Mouse (Mus musculus) small intestine, adult 2 months (tissue): ENCODE measurements at regions not wholly inside any gene's neighbourhood (a gene's known extent, or its start where the extent isn't known, plus 50 kb on each side); places are given as distances from the start of the nearest gene placed in this dataset.
"Not testable (repeated sequence)": the region's sequence is repeated elsewhere in the genome, so short reads cannot be mapped to it uniquely, and the experiment has no call there.

ENCODE experiments used
- H3K27ac ChIP-seq: fragments of 200-500 bp; 2 replicates; pipeline ENCODE4 v1.5.1; 2012; ENCODE audit warnings: low read depth, low read length, control low read depth, inconsistent platforms; ENCODE audit not compliant: insufficient read depth
- H3K27me3 ChIP-seq: fragments of 200-500 bp; 2 replicates; pipeline ENCODE4 v1.6.1; 2012; ENCODE audit warnings: mild to moderate bottlenecking, moderate library complexity, low read length, inconsistent platforms; ENCODE audit not compliant: control insufficient read depth, insufficient read depth
- H3K36me3 ChIP-seq: fragments of 200-500 bp; 2 replicates; pipeline ENCODE4 v1.6.1; 2012; ENCODE audit warnings: mild to moderate bottlenecking, low read length, control low read depth, inconsistent platforms; ENCODE audit not compliant: control insufficient read depth, insufficient read depth
- H3K4me1 ChIP-seq: fragments of 200-500 bp; 2 replicates; pipeline ENCODE4 v1.6.1; 2012; ENCODE audit warnings: low read length, inconsistent platforms, mixed read lengths; ENCODE audit not compliant: control insufficient read depth, insufficient read depth, insufficient read length
- H3K4me3 ChIP-seq: fragments of 200-500 bp; 2 replicates; pipeline ENCODE4 v1.5.1; 2012; ENCODE audit warnings: low read depth, mild to moderate bottlenecking, control low read depth, inconsistent platforms, low read length, moderate library complexity
- CTCF ChIP-seq: fragments of 200-500 bp; IDR thresholded peaks from 2 replicates; pipeline ENCODE4 v1.5.1; 2012; ENCODE audit warnings: low read depth, mild to moderate bottlenecking, control low read depth, inconsistent platforms, low read length, moderate library complexity, mixed read lengths; ENCODE audit not compliant: insufficient replicate concordance, insufficient read length; ENCODE audit errors: extremely low read depth
- POLR2A ChIP-seq: fragments of 200-500 bp; IDR thresholded peaks from 2 replicates; pipeline ENCODE4 v1.6.1; 2012; ENCODE audit warnings: low read depth, mild to moderate bottlenecking, control low read depth, inconsistent platforms, low read length, moderate library complexity
- WGBS: fragments of 180-500 bp; shearing (Covaris S2); methylation state at CpG from one replicate; pipeline ENCODE4 v1.1.7; 2018; 5-methylcytosine and 5-hydroxymethylcytosine counted together

- Histone ChIP-seq H3K4me3 (no peak overlapping the region), H3K4me1 (no peaks in the 10 kb centered on the region), H3K36me3 (no peaks in the 10 kb centered on the region), H3K27me3 (no peaks in the 10 kb centered on the region), H3K27ac (no peak overlapping the region)
- TF ChIP-seq POLR2A (no peak), CTCF (no peak)
These were observed 88.7 kb upstream of the Gucy1a1 start for GRCm38 (mm10) chr3:82234306-82234705.

GRCm38 (mm10) chr3:82223379-82223778 is 77.8 kb upstream of the Gucy1a1 start:
- WGBS: 85% methylated on average over 1 of the region's 1 CpGs
- Histone ChIP-seq H3K27ac (no peak overlapping the region), H3K36me3 (no peaks in the 10 kb centered on the region), H3K4me3 (no peak overlapping the region), H3K4me1 (no peaks in the 10 kb centered on the region), H3K27me3 (no peaks in the 10 kb centered on the region)
- no peak for TF ChIP-seq POLR2A

- 70% methylated on average over 1 of the region's 1 CpGs for WGBS
- Histone ChIP-seq H3K27me3 (no peaks in the 10 kb centered on the region), H3K36me3 (no peaks in the 10 kb centered on the region), H3K4me1 (no peaks in the 10 kb centered on the region), H3K27ac (no peak overlapping the region), H3K4me3 (no peak overlapping the region)
- TF ChIP-seq POLR2A: no peak
- no peak for TF ChIP-seq CTCF
These were observed 76.3 kb upstream of the Gucy1a1 start for GRCm38 (mm10) chr3:82221924-82222323.

GRCm38 (mm10) chr3:82219192-82219885 is 73.8 kb upstream of the Gucy1a1 start:
- 11% methylated on average over 1 of the region's 1 CpGs for WGBS
- not testable (repeated sequence) for H3K4me3 ChIP-seq

GRCm38 (mm10) chr3:82214566-82215465 is 69.2 kb upstream of the Gucy1a1 start:
- TF ChIP-seq CTCF: no peak
- TF ChIP-seq POLR2A: no peak
- no peak overlapping the region for H3K4me3 ChIP-seq
- H3K4me1 ChIP-seq: no peaks in the 10 kb centered on the region
- no peak overlapping the region for H3K27ac ChIP-seq
- no peaks in the 10 kb centered on the region for H3K36me3 ChIP-seq
- 73% methylated on average over 6 of the region's 6 CpGs for whole genome bisulfite sequencing
- no peaks in the 10 kb centered on the region for H3K27me3 ChIP-seq

More at GRCm38 (mm10) chr3:82219192-82219885, 73.8 kb upstream of the Gucy1a1 start:
- not testable (repeated sequence) for H3K4me1 ChIP-seq, H3K27ac ChIP-seq, H3K27me3 ChIP-seq, H3K36me3 ChIP-seq

GRCm38 (mm10) chr3:82207321-82207720 is 61.7 kb upstream of the Gucy1a1 start:
- 76% methylated on average over 5 of the region's 5 CpGs for WGBS
- Histone ChIP-seq H3K36me3 (no peaks in the 10 kb centered on the region), H3K4me3 (no peak overlapping the region), H3K27ac (no peak overlapping the region), H3K27me3 (no peaks in the 10 kb centered on the region), H3K4me1 (no peaks in the 10 kb centered on the region)
- TF ChIP-seq POLR2A (no peak), CTCF (no peak)
